Mouse (Mus musculus) stomach, embryonic 14.5 days (tissue): ENCODE data around the gene Rgl1. TPM values are rescaled to one million over a fixed set of nuclear protein-coding genes. Genes with fewer than 3 reads are reported as not detected.
A peak's percentile ranks its signal among the peaks of the same experiment; 100 is the strongest.

ENCODE experiments used
- ATAC-seq: fragments of 200-750 bp; cut with Nextera tagmentation; 2 replicates; pipeline ENCODE4 v1.8.0; 2017; ENCODE audit warnings: low read depth, moderate TSS enrichment; ENCODE audit not compliant: insufficient number of reproducible peaks, insufficient read depth, low FRiP score
- H3K27ac ChIP-seq: fragments of 300-500 bp; sonication (generic); 2 replicates; pipeline ENCODE4 v1.5.1; 2014; ENCODE audit warnings: mild to moderate bottlenecking, low read length, moderate library complexity, mixed read lengths
- H3K27me3 ChIP-seq: fragments of 300-500 bp; sonication (generic); 2 replicates; pipeline ENCODE4 v1.6.1; 2014; ENCODE audit warnings: low read length, control low read depth, mixed read lengths; ENCODE audit not compliant: control insufficient read depth, insufficient read depth
- H3K36me3 ChIP-seq: fragments of 300-500 bp; sonication (generic); 2 replicates; pipeline ENCODE4 v1.6.1; 2014; ENCODE audit warnings: mild to moderate bottlenecking, control low read depth, low read length, moderate library complexity, mixed read lengths; ENCODE audit not compliant: control insufficient read depth, insufficient read depth
- H3K4me1 ChIP-seq: fragments of 300-500 bp; sonication (generic); 2 replicates; pipeline ENCODE4 v1.6.1; 2014; ENCODE audit warnings: low read length, control low read depth, mixed read lengths; ENCODE audit not compliant: control insufficient read depth, insufficient read depth
- H3K4me2 ChIP-seq: fragments of 300-500 bp; sonication (generic); replicated peaks from 2 replicates; pipeline ENCODE4 v1.6.1; 2014; ENCODE audit warnings: low read depth, low read length, control low read depth
- H3K4me3 ChIP-seq: fragments of 300-500 bp; sonication (generic); 2 replicates; pipeline ENCODE4 v1.5.1; 2014; ENCODE audit warnings: low read depth, low read length, control low read depth
- H3K9ac ChIP-seq: fragments of 300-500 bp; sonication (generic); replicated peaks from 2 replicates; pipeline ENCODE4 v1.6.1; 2014; ENCODE audit warnings: low read depth, mild to moderate bottlenecking, control low read depth, low read length, moderate library complexity, mixed read lengths
- H3K9me3 ChIP-seq: fragments of 300-500 bp; sonication (generic); 2 replicates; pipeline ENCODE4 v1.6.1; 2016; ENCODE audit warnings: low read depth, low read length, control low read depth; ENCODE audit not compliant: control insufficient read depth
- WGBS: fragments of 180-500 bp; shearing (Covaris S2); extraction: QIAGEN DNeasy Blood & Tissue Kit; methylation state at CpG from one replicate; pipeline ENCODE4 v1.1.7; 2014; 5-methylcytosine and 5-hydroxymethylcytosine counted together
- polyA plus RNA-seq: library from polyadenylated mRNA; unstranded; fragments of >200 nt; fragmentation: Nextera tagmentation; extraction: Ambion mirVana; gene quantifications from 2 replicates; pipeline ENCODE4 v1.2.1, GENCODE M21; 2014

Gene Rgl1
- 60.4 and 61.2 TPM in 2 replicates for polyA plus RNA-seq

- Histone ChIP-seq H3K9ac (peak within 1 kb of the TSS; percentile 88), H3K9me3 (no peaks in the 10 kb centered on the region), H3K4me1 (no peaks in the 10 kb centered on the region), H3K27ac (peak within 1 kb of the TSS; percentile 76), H3K4me2 (peak within 1 kb of the TSS; percentile 94), H3K4me3 (peak within 1 kb of the TSS; percentile 93), H3K27me3 (no peaks in the 10 kb centered on the region), H3K36me3 (peaks cover 15% of the 10 kb centered on the region)
- WGBS, result under 1% methylated on average over 86 of the region's 86 CpGs
- peak; percentile 97 for ATAC-seq
Measured at GRCm38 (mm10) chr1:152766032-152766772, at the start of gene Rgl1, which contains the start of gene Arpc5. Rgl1 (minus strand) TSS chr1:152766351. Arpc5 (plus strand) TSS chr1:152766542.

GRCm38 (mm10) chr1:152815265-152815701 is 49.1 kb upstream of the Rgl1 start:
- Histone ChIP-seq H3K4me2 (no peak overlapping the region; the same call in 1 of the 2 replicates), H3K4me1 (peaks cover 12% of the 10 kb centered on the region; the same call in 1 of the 2 replicates), H3K27ac (no peak overlapping the region), H3K9ac (no peak overlapping the region), H3K36me3 (no peaks in the 10 kb centered on the region), H3K4me3 (no peak overlapping the region), H3K9me3 (no peaks in the 10 kb centered on the region), H3K27me3 (no peaks in the 10 kb centered on the region)
- WGBS, result 26% methylated on average over 7 of the region's 7 CpGs
- ATAC-seq, result peak; percentile 81

GRCm38 (mm10) chr1:152810533-152811439 is 44.6 kb upstream of the Rgl1 start:
- Histone ChIP-seq H3K27ac (no peak overlapping the region), H3K4me3 (no peak overlapping the region), H3K4me1 (peaks cover 8% of the 10 kb centered on the region; the same call in 1 of the 2 replicates), H3K9me3 (no peaks in the 10 kb centered on the region), H3K9ac (no peak overlapping the region), H3K27me3 (no peaks in the 10 kb centered on the region), H3K36me3 (no peaks in the 10 kb centered on the region), H3K4me2 (no peak overlapping the region)
- ATAC-seq, result no peak
- WGBS, result 77% methylated on average over 13 of the region's 13 CpGs

- Histone ChIP-seq H3K27ac (no peak overlapping the region), H3K4me3 (no peak overlapping the region), H3K4me1 (no peaks in the 10 kb centered on the region), H3K9me3 (no peaks in the 10 kb centered on the region), H3K9ac (no peak overlapping the region), H3K36me3 (no peaks in the 10 kb centered on the region), H3K4me2 (no peak overlapping the region), H3K27me3 (no peaks in the 10 kb centered on the region)
- peak; percentile 82; the same call in 1 of the 2 replicates for ATAC-seq
- 33% methylated on average over 8 of the region's 8 CpGs for WGBS
Measured at GRCm38 (mm10) chr1:152809541-152810252, 43.5 kb upstream of the Rgl1 start.

- Histone ChIP-seq H3K9me3 (no peaks in the 10 kb centered on the region), H3K4me2 (no peak overlapping the region), H3K27ac (no peak overlapping the region), H3K9ac (no peak overlapping the region), H3K4me1 (no peaks in the 10 kb centered on the region), H3K36me3 (no peaks in the 10 kb centered on the region), H3K27me3 (no peaks in the 10 kb centered on the region), H3K4me3 (no peak overlapping the region)
- WGBS, result 82% methylated on average over 2 of the region's 2 CpGs
- no peak for ATAC-seq
Measured at GRCm38 (mm10) chr1:152808392-152808680, 42.2 kb upstream of the Rgl1 start.

- H3K9me3 ChIP-seq, result no peaks in the 10 kb centered on the region
- no peak overlapping the region for H3K4me2 ChIP-seq
- WGBS, result 65% methylated on average over 18 of the region's 18 CpGs
- no peaks in the 10 kb centered on the region for H3K36me3 ChIP-seq
- H3K4me3 ChIP-seq, result no peak overlapping the region
- no peak for ATAC-seq
- no peak overlapping the region for H3K9ac ChIP-seq
- no peak overlapping the region for H3K27ac ChIP-seq
- H3K27me3 ChIP-seq, result no peaks in the 10 kb centered on the region
- no peaks in the 10 kb centered on the region for H3K4me1 ChIP-seq
Measured at GRCm38 (mm10) chr1:152807619-152808391, 41.7 kb upstream of the Rgl1 start.

GRCm38 (mm10) chr1:152804907-152805306 is 38.8 kb upstream of the Rgl1 start:
- Histone ChIP-seq H3K36me3 (no peaks in the 10 kb centered on the region), H3K9ac (no peak overlapping the region), H3K9me3 (no peaks in the 10 kb centered on the region), H3K27ac (no peak overlapping the region), H3K27me3 (no peaks in the 10 kb centered on the region), H3K4me1 (peaks cover 4% of the 10 kb centered on the region; the same call in 1 of the 2 replicates), H3K4me3 (no peak overlapping the region), H3K4me2 (no peak overlapping the region)
- ATAC-seq, result no peak
- WGBS, result 70% methylated on average over 6 of the region's 6 CpGs
